In the genomic region with DNA sequence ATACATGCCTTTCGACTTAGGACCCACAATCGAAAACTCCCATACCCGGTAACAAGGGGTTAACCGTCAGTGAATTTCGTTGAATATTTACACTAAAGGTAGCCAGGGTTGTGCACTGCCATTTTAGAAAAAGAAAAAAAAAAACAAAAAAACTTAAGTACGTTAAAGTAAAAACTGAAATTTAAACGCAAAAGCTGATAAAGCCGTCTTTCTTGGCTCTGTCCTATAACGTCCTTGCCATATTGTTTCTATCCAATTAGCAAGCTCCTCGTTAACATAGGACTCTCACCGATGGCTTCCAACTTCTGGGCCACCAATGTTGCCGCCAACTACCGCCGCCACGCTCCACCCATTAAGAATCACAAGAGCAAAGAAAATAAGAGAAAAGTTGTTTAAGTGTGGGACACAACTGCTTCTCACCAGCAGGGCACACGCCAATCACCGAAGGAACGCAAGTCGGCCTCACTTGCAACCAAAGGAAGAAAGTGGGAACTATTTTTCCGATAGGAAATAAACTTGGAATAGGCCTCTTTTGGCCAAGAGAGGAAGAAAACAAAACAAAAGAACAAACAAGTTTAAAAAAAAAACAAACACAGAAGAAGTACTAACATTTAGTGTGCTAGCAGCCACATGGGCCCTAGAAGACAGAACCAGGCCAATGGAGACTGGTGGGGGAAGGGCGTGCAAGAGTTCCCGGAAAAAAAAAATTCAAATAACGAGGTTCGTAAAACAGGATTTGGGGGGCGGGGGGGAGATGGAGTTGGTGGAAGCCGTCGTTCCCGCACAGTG, we compare ENCODE assay signal across 8 mouse cellular contexts. TPM values are rescaled to one million over a fixed set of nuclear protein-coding genes. Genes with fewer than 3 reads are reported as not detected.
DNase-seq lines count a peak whose midpoint lies in the region; ATAC-seq and TF ChIP-seq lines count a peak whose summit lies in the region.

No protein-coding gene starts in this region.

- intact Hi-C loops in heart, postnatal 25 days (cut with DNase I), result no loop called here

- peak overlapping the region; percentile 82 for H3K4me3 ChIP-seq in bone marrow, adult 2 months (replicated peaks; ENCODE audit: control insufficient read depth, low read depth, low read length)
- peak overlapping the region; percentile 77 for H3K4me3 ChIP-seq in forebrain, embryonic 14.5 days (ENCODE audit: low read depth, low read length)
- peak overlapping the region; percentile 80 for H3K4me3 ChIP-seq in liver, embryonic 12.5 days

- no peaks in the 10 kb centered on the region for H3K27me3 ChIP-seq in forebrain, embryonic 14.5 days (replicated peaks; ENCODE audit: control insufficient read depth, insufficient read depth, low read length)
- H3K27me3 ChIP-seq in liver, embryonic 12.5 days (replicated peaks), result no peaks in the 10 kb centered on the region

- H3K9me3 ChIP-seq in forebrain, embryonic 14.5 days (replicated peaks; ENCODE audit: control insufficient read depth, low read length), result no peaks in the 10 kb centered on the region
- H3K9me3 ChIP-seq in liver, embryonic 12.5 days (replicated peaks), result no peaks in the 10 kb centered on the region

- H3K36me3 ChIP-seq in forebrain, embryonic 14.5 days (ENCODE audit: control insufficient read depth, insufficient read depth, low read length), result 0 out of 2 replicates have a peak, but pooled peaks cover 3% of the 10 kb centered on the region
- H3K36me3 ChIP-seq in liver, embryonic 12.5 days, result peaks cover 39% of the 10 kb centered on the region

- ATAC-seq in forebrain, embryonic 14.5 days, result no peak
- ATAC-seq in liver, embryonic 12.5 days, result no peak

- H3K4me2 ChIP-seq in forebrain, embryonic 14.5 days (ENCODE audit: low read length), result peak overlapping the region; percentile 78
- H3K4me2 ChIP-seq in liver, embryonic 12.5 days, result peak overlapping the region; percentile 90

- under 1% methylated on average over 28 of the region's 28 CpGs for WGBS in bone marrow, adult 2 months
- WGBS in forebrain, embryonic 14.5 days, result under 1% methylated on average over 28 of the region's 28 CpGs
- under 1% methylated on average over 28 of the region's 28 CpGs for WGBS in liver, embryonic 12.5 days (ENCODE audit: insufficient replicate concordance)

- peak overlapping the region; percentile 93 for H3K27ac ChIP-seq in bone marrow, adult 2 months (ENCODE audit: control insufficient read depth, insufficient read depth, low read depth, low read length, poor library complexity)
- H3K27ac ChIP-seq in forebrain, embryonic 14.5 days (ENCODE audit: low read depth, low read length), result peak overlapping the region; percentile 93
- H3K27ac ChIP-seq in liver, embryonic 12.5 days, result peak overlapping the region; percentile 93

- peak; percentile 16; the same call in 1 of the 2 replicates for TF ChIP-seq CTCF in bone marrow, adult 2 months (IDR thresholded peaks at IDR 0.05; ENCODE audit: control insufficient read depth, insufficient read depth, low read length)

- no peak for TF ChIP-seq POLR2A in bone marrow, adult 2 months (IDR thresholded peaks at IDR 0.05; ENCODE audit: borderline replicate concordance, control insufficient read depth, low read depth, low read length)

- peak overlapping the region; percentile 85 for H3K9ac ChIP-seq in forebrain, embryonic 14.5 days (ENCODE audit: low read length)
- peak overlapping the region; percentile 88 for H3K9ac ChIP-seq in liver, embryonic 12.5 days

- H3K4me1 ChIP-seq in bone marrow, adult 2 months (ENCODE audit: control insufficient read depth, insufficient read depth, low read length), result peaks cover 10% of the 10 kb centered on the region
- peaks cover 17% of the 10 kb centered on the region for H3K4me1 ChIP-seq in forebrain, embryonic 14.5 days (ENCODE audit: control insufficient read depth, insufficient read depth, low read length)
- H3K4me1 ChIP-seq in liver, embryonic 12.5 days, result peaks cover 78% of the 10 kb centered on the region

- peak; percentile 95 for DNase-seq in heart, adult 11 months
- DNase-seq in heart, postnatal 25 days (ENCODE audit: low spot score), result no peak
- peak; percentile 49 for DNase-seq in forebrain, embryonic 14.5 days (ENCODE audit: low spot score)
- DNase-seq in induced T-regulatory cell, adult 2 months (ENCODE audit: low read depth), result peak; percentile 87
- DNase-seq in monocyte, adult 2 months (ENCODE audit: low read depth in 1 of 2, low spot score in 2 of 2), result peak; percentile 26 to 33
- peak; percentile 67 for DNase-seq in thymus, postnatal 0 days (ENCODE audit: low spot score)

RNA-seq across cellular contexts. Expression of a gene that starts 0.9 kb away (rescaled TPM):
- total RNA-seq in heart, postnatal 25 days (2021), result 100 to 1,000 TPM; 108 to 111 TPM
- 133 and 198 TPM in 2 replicates for polyA plus RNA-seq in bone marrow, adult 2 months (2011; ENCODE audit: insufficient read depth, insufficient read length, low replicate concordance, missing spikeins)
- 128 and 152 TPM in 2 replicates for polyA plus RNA-seq in forebrain, embryonic 14.5 days (2014; fragmentation: Nextera tagmentation; extraction: Ambion mirVana)
- polyA plus RNA-seq in liver, embryonic 12.5 days (2016; fragmentation: Nextera tagmentation; extraction: Ambion mirVana), result 162 and 163 TPM in 2 replicates
- polyA plus RNA-seq in thymus, postnatal 0 days (2015; fragmentation: Nextera tagmentation; extraction: Ambion mirVana), result 173 and 202 TPM in 2 replicates

RNA-seq across cellular contexts. Expression of a gene that starts 38.4 kb away (rescaled TPM):
- 1 to 10 TPM; 1.9 to 3.1 TPM for total RNA-seq in heart, postnatal 25 days (2021)
- 1.0 TPM in 1 of 2 replicates, not detected in the other for polyA plus RNA-seq in bone marrow, adult 2 months (2011; ENCODE audit: insufficient read depth, insufficient read length, low replicate concordance, missing spikeins)
- polyA plus RNA-seq in forebrain, embryonic 14.5 days (2014; fragmentation: Nextera tagmentation; extraction: Ambion mirVana), result 1.1 TPM in 2 replicates
- polyA plus RNA-seq in liver, embryonic 12.5 days (2016; fragmentation: Nextera tagmentation; extraction: Ambion mirVana), result 1.3 and 1.6 TPM in 2 replicates
- 2.2 and 2.7 TPM in 2 replicates for polyA plus RNA-seq in thymus, postnatal 0 days (2015; fragmentation: Nextera tagmentation; extraction: Ambion mirVana)

RNA-seq across cellular contexts. Expression of a gene that starts 54.2 kb away (rescaled TPM):
- 10 to 100 TPM; 15.2 to 17.6 TPM for total RNA-seq in heart, postnatal 25 days (2021)
- polyA plus RNA-seq in bone marrow, adult 2 months (2011; ENCODE audit: insufficient read depth, insufficient read length, low replicate concordance, missing spikeins), result 5.7 and 7.1 TPM in 2 replicates
- polyA plus RNA-seq in forebrain, embryonic 14.5 days (2014; fragmentation: Nextera tagmentation; extraction: Ambion mirVana), result 13.4 and 14.2 TPM in 2 replicates
- 19.3 and 19.5 TPM in 2 replicates for polyA plus RNA-seq in liver, embryonic 12.5 days (2016; fragmentation: Nextera tagmentation; extraction: Ambion mirVana)
- polyA plus RNA-seq in thymus, postnatal 0 days (2015; fragmentation: Nextera tagmentation; extraction: Ambion mirVana), result 28.2 and 28.7 TPM in 2 replicates

RNA-seq across cellular contexts. Expression of a gene that starts 54.4 kb away (rescaled TPM):
- 100 to 1,000 TPM; 255 to 285 TPM for total RNA-seq in heart, postnatal 25 days (2021)
- polyA plus RNA-seq in bone marrow, adult 2 months (2011; ENCODE audit: insufficient read depth, insufficient read length, low replicate concordance, missing spikeins), result 28.7 and 45.5 TPM in 2 replicates
- polyA plus RNA-seq in forebrain, embryonic 14.5 days (2014; fragmentation: Nextera tagmentation; extraction: Ambion mirVana), result 54.8 and 67.8 TPM in 2 replicates
- polyA plus RNA-seq in liver, embryonic 12.5 days (2016; fragmentation: Nextera tagmentation; extraction: Ambion mirVana), result 20.9 and 23.3 TPM in 2 replicates
- polyA plus RNA-seq in thymus, postnatal 0 days (2015; fragmentation: Nextera tagmentation; extraction: Ambion mirVana), result 15.9 and 18.2 TPM in 2 replicates
